Mouse (Mus musculus) cerebral cortex, adult 2 months (tissue): ENCODE measurements around the gene Gm29427.

Experiments used
- WGBS: fragments of 180-500 bp; shearing (Covaris S2); methylation state at CpG from one replicate; pipeline ENCODE4 v1.1.7; 2018; 5-methylcytosine and 5-hydroxymethylcytosine counted together

Gm29427 gene

DNA sequence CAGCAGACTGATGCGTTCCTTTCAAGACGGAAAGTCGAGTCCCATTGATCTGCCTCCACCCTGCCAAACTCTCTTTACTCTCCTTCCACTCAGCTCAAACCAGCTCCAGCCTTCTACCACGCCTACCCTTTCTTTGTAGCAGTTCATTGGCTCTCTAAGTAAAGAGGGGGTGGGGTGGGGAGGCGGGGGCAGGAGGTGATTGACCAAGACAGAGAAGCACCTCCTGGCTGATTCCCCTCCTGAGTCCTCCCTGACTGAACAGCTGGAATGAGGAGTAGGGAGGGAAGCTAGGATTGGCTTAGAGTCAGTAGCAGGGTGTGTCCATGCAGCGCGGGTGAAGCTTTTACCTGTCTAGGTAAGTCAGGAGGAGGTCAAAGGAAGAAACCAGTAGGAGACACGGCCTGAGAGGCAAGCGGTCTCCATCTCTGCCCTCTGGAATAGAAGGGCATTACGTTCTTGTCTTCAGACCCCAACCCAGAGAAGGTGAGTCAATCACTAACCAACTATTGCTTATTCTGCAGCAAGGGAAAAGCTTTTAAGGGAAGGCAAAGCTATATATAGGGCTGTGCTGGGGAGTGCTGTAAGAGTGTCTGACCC lies 16.2 kb upstream of the Gm29427 start, which contains the start of gene AA986860:
Gene AA986860, plus strand, starts transcription at position 236 of the 597 bp plus-strand sequence.
- 31% methylated on average over 10 of the region's 10 CpGs for WGBS

DNA sequence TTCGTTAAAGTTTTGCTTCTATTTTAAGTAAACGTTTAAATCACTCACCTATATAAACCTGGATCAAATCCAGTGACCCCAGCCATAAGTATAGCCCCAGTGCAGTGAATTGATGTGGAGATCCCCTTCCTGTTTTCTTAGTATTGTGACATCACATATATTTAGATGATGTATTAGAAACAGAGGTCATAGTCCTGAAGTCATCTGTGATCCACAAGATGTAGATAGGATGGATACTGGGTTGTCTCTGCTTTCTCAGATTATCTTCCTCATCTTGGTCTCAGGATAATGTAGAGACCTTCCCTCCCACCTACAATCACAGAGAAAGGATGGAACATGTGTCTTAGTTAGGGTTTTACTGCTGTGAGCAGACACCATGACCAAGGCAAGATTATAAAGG lies 13.6 kb upstream of the Gm29427 start, which contains the start of gene Pfkfb2:
Gene Pfkfb2, minus strand, starts transcription at position 101 of the 400 bp plus-strand sequence.
- WGBS, result 57% methylated on average over 2 of the region's 2 CpGs

DNA sequence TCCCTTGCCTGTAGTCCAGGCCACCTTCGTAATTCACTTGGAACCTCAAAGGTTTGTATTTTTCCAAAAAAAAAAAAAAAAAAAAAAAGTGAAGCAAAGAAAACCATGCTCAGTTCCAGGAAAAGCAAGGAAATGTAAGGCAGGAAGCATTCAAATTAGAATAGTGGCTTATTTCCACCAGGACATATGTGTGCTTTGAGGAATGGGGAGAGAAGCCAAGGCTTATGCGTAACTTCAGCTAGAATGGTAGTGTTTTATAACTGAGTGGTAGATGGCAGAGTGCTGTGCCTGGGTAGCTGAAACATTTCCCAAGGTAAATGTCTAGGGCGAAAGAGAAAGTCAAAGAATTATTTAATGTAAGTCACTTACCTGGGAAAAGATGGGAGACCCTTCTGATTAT lies 13.1 kb upstream of the Gm29427 start:
- 55% methylated on average over 3 of the region's 3 CpGs for WGBS

DNA sequence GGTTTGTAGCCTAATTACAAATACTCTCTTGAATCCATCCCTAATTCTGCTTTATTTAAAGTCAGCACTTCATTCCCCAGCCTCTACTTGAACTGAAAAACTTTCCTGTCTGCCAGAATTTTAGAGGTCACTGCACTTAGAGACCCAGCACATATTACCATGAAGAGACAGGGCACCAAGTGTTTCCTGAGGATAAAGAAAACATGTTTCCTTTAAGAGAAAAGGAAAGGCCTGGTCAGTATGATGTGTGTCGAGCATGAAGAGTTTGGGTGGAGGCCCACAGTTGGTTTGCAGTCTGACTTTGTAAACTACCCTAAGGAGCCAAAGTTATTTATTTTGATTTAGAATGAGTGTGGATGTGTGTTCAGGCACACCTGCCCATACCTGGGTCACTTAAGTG lies 12.5 kb upstream of the Gm29427 start:
- 67% methylated on average over 1 of the region's 1 CpGs for WGBS

DNA sequence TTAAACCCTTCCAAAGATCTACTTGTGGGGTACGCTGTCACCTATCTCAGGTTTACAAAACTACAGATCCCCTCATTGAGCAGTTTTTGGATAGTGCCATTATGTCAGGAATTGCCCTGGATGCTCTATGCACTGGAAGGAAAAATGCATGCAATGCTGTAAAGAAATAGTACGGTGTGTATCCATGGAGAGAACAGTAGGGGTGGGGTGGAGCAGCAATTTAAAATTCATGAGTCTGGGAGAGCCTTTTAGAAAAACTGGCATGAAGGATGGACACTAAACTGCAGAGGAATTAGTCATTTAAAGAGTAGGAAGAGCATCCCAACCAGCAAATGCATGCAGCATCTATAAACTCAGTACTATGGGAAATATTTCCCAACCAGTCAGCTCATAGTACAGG lies 10.8 kb upstream of the Gm29427 start:
- 56% methylated on average over 2 of the region's 2 CpGs for WGBS

DNA sequence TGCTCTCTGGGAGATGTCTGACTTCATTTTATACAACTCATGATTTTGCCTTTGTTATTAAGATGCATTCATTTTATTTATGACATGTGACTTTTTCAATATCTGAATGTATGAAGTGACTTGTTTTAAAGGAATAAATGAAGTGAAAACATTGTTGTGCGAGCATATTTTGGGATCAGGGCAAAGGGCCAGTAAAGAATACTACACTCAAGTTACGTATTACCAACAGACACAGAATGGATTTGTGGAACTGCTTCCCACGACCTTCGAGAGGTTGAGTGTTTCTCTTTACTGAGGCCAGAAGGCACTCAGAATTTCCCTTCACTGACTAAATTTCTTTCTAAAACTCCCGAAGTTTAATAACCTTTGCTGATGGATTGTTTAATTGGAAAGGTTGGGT lies 8.6 kb upstream of the Gm29427 start:
- WGBS, result 86% methylated on average over 5 of the region's 5 CpGs

DNA sequence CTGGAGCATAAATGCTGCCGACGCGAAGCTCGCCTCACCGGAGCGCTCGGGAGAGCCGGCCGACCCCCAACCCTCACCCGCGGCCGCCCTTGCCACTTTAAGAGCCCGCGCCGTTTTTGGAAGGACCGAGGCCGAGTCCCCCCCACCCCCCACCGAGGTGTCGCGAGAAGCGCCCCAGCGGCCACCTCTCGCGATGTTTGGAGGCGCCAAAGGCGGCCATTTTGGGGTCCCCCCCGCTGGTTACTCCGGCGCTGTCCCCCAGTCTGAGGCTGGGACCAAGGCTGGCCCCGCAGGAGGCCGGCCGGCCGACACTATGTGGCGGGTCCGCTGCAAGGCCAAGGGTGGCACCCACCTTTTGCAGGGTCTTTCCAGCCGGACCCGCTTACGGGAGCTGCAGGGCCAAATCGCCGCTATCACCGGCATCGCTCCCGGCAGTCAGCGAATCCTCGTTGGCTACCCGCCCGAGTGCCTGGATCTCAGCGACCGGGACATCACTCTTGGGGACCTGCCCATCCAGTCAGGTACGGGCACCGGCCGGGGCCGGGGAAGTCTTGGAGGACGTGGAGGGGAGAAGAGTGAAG lies 1.8 kb upstream of the Gm29427 start, which contains the start of gene Yod1:
Gene Yod1, plus strand, starts transcription at position 37 of the 581 bp plus-strand sequence.
- WGBS, result under 1% methylated on average over 54 of the region's 54 CpGs

DNA sequence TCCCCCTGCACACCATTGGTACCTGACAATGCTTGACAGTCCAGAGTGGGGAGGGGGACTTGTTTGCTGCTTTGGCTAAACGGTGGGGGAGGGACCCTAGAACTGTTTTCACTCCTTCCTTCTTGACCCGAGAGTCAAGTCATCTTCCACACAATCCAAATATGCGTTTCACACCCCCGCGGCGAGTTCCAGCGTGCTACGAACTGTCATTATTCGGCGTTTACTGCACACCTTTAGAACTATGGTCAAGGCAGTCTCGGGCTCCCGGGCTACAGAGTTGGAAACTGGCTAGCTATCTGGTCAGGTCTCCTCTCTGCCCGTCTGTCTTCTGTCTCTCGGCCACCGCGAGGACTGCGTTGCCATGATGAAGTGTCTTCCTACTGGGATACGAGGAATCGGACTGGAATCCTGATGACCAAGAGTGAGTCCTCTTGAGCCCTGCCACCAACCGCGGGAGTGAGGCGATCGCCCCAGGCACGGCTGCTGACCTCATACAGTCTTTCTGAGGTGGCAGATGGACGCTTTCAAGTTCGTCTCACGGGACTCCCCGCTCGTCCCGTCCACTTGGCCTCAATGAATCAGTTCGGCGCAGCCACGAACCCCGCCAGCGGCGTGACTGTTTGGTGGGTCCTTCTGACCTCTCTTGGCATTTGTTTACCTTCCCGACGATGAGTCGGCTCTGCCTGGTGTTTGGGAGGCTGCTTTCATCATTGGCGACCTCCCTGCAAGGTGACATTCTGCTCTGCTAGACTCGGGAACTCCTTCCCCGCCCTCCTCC lies 1.1 kb upstream of the Gm29427 start:
- under 1% methylated on average over 42 of the region's 42 CpGs for WGBS

DNA sequence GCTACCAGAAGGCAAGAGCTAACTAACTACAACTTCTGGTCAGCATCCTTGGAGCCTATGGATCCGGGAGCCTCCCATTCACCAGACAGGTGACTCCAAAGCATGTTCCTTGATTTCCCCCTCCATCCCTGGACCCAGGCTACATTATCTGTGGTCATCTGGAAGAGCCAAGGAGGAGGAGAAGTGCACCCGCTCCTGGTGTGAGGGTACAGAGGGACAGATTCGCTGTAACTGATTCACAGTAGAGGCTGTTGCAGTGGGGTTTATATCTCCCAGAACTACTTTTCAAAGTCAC lies 566 bp upstream of the Gm29427 start:
- 0% methylated on average over 3 of the region's 3 CpGs for WGBS

DNA sequence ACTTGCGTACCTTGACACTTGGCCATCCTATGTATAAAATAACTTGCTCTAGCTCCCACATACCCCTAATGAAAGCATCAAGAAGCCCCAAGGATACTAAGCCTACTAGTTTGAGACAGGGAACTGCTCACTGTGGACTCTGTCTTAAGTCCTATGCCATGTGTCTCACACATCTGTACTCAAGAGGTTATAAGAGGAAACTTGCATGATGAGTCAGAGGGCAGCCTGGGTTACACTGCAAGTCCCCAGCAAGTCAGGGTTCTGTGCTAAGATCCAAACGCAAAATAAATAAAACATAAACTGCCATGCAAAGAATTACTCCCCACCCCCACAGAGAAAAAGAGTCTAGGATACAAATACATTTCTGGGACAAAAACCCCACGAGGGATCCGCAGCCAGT lies 1.6 kb downstream of the Gm29427 start:
- 60% methylated on average over 4 of the region's 4 CpGs for WGBS

DNA sequence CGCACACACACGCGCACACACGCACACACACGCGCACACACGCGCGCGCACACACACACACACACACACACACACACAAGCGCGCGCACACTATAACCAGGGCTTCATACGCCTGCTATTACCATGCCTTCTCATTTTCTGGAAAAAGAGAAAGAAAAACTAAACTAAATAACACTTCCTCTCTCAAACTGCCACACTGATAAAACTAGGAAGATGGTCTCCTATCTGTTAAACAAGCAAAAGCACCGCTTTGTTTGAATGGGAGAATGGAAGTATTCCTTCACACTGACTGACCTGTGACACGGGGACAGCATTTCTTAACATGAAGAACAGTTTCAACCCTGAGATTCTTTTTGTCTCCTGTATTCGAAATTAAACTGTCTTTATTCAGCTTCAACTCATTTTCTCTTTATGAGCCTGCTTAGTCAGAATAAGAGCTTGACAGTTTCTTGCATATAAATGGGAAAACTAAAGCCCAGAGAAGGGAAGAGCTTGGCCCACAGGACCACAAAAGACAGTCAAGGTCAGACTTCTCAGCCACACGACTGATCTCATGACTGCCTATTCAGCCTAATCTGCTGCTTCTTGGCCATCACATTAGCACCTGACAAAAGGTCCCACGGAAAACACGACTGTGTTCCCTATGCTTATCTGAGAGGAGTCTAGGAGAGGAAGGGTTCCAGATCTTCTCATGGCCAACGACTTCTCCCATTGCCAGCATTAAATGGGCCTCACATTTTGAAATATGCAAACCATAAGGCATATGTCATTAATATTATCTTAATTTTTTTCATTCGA lies 5.1 kb downstream of the Gm29427 start:
- WGBS, result 91% methylated on average over 22 of the region's 22 CpGs

DNA sequence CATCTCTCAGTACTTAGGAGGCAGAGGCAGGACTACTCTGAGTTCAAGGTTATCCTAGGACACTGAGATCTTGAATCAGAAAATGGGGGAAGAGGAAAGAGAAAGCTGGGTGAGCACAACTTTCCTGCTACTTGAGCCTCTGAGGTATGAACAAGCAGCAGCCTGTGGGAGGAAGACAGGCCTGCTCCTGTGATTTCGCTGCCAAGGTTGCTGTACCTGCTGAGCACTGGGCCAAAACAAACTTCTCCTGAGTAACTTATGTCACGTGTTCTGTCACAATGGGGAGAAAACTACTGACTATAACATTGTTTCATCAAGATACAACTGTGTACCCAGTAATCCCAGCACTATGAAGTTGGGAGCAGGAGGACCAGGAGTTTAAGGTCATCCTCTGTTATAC lies 12.0 kb downstream of the Gm29427 start:
- WGBS, result 78% methylated on average over 2 of the region's 2 CpGs

DNA sequence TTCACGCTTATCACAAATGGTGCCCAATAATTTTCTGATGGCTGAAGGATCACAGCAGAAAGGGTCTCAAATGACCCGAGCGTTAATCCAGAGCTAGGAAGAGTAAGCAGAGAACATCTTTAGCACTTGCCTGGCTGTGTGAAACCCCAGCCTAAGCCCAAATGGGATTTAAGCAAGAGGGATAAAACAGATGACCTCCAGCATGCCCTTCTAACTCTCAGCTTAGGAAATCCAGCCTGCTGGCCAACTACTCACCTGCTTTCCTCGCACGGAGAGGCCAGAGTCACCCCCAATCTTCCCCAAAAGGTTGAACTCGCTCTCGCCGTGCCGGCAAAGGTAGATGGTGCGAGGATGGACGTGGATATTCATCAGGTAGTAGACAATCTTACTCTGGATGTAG lies 13.6 kb downstream of the Gm29427 start:
- WGBS, result 97% methylated on average over 11 of the region's 11 CpGs

DNA sequence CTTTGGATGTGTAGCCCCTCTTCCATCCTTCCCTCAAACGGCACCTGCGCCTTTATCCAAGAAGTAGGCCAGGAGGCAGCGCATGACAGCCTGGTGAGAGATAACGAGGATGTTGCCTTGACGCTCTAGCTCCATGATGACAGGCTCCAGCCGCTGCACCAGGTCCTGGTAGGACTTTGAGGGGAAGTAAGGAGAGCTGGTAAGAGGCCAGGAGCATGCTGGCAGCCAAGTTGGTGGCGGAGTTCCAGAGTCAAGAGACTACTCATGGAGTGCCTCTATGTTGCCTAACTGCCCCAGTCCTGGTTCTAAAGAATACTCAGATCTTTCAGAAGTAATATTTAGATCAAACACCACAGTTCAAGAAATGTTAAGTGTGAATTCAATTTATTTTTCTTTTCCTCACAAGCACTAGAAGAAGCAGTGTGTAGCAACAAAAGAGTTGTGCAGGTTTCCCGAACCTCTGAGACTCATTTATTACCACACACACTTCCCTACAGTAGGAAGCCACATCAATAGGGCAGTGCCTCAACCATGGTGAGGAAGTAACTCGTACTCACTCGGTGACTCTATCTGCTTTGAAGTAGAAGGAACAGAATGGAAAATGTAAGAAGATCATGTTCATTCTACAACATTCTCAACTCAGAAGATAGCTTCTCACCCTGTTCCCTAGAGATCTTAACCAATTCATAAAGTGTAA lies 15.5 kb downstream of the Gm29427 start:
- WGBS, result 64% methylated on average over 10 of the region's 10 CpGs

DNA sequence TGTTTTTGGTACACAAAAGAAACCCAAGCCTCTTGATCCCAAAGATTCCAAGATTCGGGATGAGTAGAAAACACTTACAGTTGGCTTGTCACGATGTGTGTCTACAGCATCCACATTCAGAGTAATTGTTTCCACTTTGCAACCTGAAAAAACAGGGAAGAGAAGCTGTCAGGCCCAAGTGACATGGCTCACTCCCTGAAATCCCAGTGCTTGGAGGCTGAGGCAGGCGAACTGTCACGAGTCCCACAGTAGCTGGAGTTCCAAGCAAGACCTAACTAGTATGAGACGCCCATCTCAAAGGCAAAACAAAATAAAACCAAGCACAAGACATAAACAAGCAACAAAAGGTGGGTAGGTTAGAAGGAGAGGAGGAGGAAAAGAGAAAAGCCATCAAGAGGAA lies 17.0 kb downstream of the Gm29427 start:
- 91% methylated on average over 5 of the region's 5 CpGs for WGBS

DNA sequence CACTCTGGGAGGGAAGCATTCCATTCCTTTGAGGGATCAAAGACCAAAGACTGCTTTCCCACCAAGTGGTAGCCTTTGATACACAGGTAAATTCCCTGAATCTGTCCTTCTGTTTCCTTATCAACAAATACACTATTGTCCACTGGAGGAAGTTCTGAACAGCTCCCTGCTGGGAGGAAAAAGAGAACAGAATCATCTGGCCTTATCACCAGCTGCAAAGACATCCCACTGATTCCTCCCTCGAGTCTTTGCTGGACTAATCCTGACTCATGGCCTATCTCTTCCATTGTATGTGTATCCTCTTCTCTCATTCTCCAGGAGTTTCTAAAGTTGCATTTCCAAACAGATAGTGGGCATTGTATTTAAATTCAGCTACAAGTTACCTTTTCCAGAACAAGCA lies 31.7 kb downstream of the Gm29427 start:
- 51% methylated on average over 1 of the region's 1 CpGs for WGBS

DNA sequence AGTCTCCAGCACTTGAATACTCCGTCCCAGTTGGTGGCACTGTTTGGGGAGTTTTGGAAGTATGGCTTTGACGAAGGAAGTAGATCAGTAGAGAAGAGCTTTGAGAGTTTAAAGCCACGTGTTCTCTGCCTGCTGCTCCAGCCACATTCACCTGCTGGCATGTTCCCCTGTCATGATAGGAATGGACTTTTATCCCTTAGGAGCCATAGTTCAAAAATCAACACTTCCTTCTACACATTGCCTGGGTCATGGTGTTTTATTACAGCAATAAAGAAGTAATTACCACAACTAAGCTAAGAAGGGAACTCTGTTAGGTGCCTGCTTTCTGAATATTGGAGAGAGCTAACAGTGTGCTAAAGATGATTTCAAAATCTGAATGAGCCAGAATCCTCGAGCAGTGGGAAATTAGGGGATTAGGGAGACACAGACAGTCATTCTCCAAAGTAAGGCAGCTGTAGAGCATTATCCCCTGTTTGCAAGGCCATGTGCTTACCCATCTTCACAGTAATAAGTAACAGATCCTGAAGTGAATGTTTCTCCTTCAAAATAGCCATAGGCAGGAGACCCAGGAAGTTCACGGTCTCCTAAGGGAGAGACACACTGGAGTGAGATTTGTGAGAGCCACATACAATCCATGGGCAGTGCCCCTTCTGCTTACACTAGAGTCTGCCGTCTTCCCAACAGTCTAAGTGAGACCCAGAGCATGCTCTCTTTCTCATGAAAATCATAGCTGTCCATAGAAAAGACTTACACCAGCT lies 33.8 kb downstream of the Gm29427 start:
- 83% methylated on average over 6 of the region's 6 CpGs for WGBS

DNA sequence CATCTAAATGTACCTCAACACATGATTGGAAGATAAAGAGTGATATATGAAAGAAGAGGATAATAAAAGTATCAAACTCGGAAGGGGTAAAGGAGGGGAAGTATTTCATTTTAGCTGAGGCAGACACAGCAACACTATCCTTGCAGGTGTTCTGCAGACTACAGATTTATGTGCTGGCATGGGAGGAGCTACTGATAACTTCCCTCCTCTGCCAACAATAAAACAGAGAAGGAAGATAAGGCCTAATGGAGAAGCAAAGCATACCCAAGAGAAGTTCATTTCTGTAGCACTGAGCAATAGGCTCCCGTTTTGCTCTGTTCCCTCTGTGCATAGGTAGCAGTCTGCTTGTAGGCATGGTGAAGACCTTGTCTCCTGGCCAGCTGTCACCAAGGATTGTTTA lies 34.5 kb downstream of the Gm29427 start:
- WGBS, result 88% methylated on average over 2 of the region's 2 CpGs

DNA sequence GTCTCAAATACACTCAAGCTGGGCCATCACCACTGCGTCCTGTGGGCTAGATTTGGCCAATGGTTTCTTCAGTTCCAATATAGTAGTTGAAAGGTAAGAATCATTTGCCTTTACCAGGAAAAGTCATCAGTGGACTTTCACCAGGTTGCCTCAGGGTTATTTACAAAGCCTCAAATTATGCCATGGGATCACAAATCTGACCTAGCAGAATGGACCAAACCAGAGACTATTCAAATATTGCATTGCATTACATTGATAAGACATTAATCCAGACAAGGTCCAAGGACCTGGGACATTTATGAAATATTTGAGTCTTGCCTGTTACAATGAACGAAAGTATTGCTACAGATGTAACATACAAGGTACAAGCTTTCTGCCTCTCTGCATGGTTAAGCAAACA lies 37.0 kb downstream of the Gm29427 start:
- whole genome bisulfite sequencing, result 94% methylated on average over 2 of the region's 2 CpGs

DNA sequence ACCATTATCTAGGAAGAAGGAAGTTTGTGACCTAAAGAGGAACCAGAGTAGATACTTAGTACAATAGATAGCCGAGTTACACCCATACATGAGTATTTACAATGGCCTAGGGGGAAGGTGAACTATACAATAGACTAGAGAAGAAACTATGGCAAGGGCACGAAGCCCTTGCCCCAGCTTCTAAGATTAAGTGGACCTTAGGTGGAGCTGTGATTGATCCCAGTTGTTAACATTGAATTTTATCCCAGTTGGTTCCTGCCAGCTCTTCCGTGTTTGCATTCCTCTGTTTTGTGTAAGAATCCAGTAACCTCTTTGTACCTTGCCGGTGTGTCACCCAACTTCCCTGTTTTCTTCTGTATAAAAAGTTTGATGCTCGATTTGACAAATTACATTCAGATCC lies 52.0 kb downstream of the Gm29427 start:
- 89% methylated on average over 5 of the region's 5 CpGs for WGBS

DNA sequence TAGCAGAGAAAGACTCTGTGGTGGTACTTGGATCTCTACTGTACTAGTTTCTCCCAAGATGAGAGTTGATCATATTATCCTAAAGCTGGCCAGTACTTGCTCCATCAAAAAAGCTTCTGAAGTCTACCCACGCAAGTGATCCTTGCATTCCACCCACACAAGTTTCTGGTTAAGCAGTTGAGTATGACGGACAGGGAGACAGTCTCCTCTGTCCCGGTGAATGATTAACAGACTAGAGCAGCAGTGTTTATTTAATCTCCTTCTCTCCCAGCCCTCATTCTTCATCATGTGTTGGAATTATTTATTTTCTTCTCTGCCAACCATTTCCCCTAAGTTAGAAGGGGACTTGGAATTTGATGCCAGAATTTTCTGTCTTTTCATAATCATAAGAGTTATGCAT lies 54.1 kb downstream of the Gm29427 start, which contains the start of gene C4bp:
Gene C4bp, minus strand, starts transcription at position 179 of the 400 bp plus-strand sequence.
- 85% methylated on average over 3 of the region's 3 CpGs for WGBS
